Mouse (Mus musculus): ENCODE data around the gene Pds5a.
"Not testable (repeated sequence)": the region's sequence is repeated elsewhere in the genome, so short reads cannot be mapped to it uniquely, and the experiment has no call there.

DNA sequence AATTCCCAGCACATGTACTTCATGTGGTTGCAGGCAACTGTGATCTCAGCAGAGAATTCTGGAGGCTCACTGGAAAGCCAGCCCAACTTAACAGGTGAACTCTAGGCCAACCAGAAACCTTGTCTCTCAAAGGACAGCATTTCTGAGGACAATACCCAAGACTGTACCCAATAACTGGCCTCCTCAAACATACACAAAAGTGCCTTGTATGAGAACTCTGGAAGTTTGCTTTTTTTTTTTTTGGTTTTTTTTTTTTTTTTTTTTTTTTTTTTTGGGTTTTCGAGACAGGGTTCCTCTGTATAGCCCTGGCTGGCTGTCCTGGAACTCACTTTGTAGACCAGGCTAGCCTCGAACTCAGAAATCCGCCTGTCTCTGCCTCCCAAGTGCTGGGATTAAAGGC lies 4.0 kb downstream of the Pds5a start:
- TF ChIP-seq POLR2A (IDR thresholded peaks at IDR 0.05; ENCODE audit: borderline replicate concordance, extremely low read depth, insufficient read depth, insufficient read length, poor library complexity, severe bottlenecking); CTCF (IDR thresholded peaks at IDR 0.05; ENCODE audit: borderline replicate concordance, extremely low read depth, insufficient read depth, insufficient read length): not testable (repeated sequence)
